Mouse (Mus musculus): Measurements from ENCODE around the gene Prdx2. TPM values are rescaled to one million over a fixed set of nuclear protein-coding genes. Genes with fewer than 3 reads are reported as not detected.

Prdx2 gene
- polyA plus RNA-seq, 1 experiment from 2014 or later = 1,658 TPM

DNA sequence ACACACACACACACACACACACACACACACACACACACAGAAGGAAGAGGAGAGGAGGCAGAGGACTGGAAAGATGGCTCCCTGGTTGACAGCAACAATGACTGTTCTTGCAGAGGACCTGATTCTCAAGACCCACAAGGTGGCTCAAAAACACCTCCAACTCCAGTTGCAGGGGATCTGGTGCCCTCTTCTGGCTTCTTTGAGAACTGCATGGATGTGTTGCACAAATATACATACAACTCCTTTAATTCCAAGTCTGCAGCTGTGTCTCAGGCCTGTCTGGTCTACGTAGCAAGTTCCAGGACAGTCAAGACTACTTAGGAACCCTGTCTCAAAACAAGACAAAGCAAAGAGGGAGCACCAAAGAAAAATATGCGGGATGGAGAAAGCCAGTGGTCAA is 12.6 kb upstream of the Prdx2 start:
- H3K4me1 ChIP-seq (replicated peaks) = no peaks in the 10 kb centered on the region; the same call in 1 of the 2 replicates
- H3K27ac ChIP-seq = no peak overlapping the region
- peaks cover 24% of the 10 kb centered on the region for H3K36me3 ChIP-seq
- H3K9ac ChIP-seq (replicated peaks) = no peak overlapping the region
- H3K27me3 ChIP-seq = peaks cover 17% of the 10 kb centered on the region
- no peak overlapping the region for H3K4me3 ChIP-seq (replicated peaks)
- WGBS = 51% methylated on average over 2 of the region's 2 CpGs
- 0 out of 2 replicates have a peak, but pooled peaks have one; percentile 40 for ATAC-seq
- H3K4me2 ChIP-seq (replicated peaks) = no peak overlapping the region
- H3K9me3 ChIP-seq = no peaks in the 10 kb centered on the region

DNA sequence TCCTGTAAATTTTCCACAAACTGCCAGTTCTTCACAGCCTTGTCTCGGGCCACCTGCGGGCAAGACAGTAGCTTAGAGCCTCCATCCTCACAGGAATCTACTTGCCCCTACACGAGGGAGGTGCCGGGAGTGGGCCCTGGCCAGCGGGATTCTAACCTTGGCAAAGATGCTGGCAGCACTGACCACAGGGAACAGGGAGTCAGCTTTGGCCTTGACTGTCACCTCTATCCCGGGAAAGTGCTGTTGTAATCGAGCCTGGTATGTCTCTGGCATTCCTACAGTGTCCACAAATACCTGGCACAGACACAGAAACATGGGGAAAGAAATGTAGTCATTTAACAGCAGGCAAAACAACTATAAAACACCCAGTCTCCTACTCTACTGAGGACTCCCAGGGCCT is 9.6 kb upstream of the Prdx2 start:
- no peaks in the 10 kb centered on the region for H3K9me3 ChIP-seq
- no peaks in the 10 kb centered on the region for H3K27me3 ChIP-seq
- H3K4me2 ChIP-seq (replicated peaks) = no peak overlapping the region
- WGBS = 94% methylated on average over 7 of the region's 7 CpGs
- H3K4me1 ChIP-seq (replicated peaks) = peaks cover under 1% of the 10 kb centered on the region
- H3K9ac ChIP-seq (replicated peaks) = 0 out of 2 replicates have a peak overlapping the region, but pooled peaks have one; percentile 20
- H3K27ac ChIP-seq = no peak overlapping the region
- no peak overlapping the region for H3K4me3 ChIP-seq (replicated peaks)
- peaks cover 24% of the 10 kb centered on the region for H3K36me3 ChIP-seq
- ATAC-seq = no peak

DNA sequence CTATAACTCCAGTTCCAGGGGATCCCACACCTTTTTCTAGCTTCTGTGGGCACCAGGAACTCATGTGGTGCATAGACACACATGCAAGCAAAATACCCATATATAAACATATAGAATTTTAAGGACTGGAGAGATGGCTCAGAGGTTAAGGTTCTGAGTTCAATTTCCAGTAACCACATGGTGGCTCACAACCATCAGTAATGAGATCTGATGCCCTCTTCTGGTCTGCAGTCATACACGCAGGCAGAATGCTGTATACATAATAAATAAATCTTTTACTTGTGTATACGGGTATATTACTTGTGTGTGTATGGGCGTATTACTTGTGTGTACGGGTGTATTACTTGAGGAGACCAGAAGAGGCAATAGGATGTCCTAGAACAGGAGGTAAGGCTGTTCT is 5.4 kb upstream of the Prdx2 start:
- Histone ChIP-seq H3K4me1 (replicated peaks) (peaks cover 32% of the 10 kb centered on the region), H3K27ac (no peak overlapping the region), H3K27me3 (no peaks in the 10 kb centered on the region), H3K9ac (replicated peaks) (no peak overlapping the region), H3K36me3 (peaks cover 11% of the 10 kb centered on the region; the same call in 1 of the 2 replicates), H3K9me3 (no peaks in the 10 kb centered on the region), H3K4me2 (replicated peaks) (no peak overlapping the region), H3K4me3 (replicated peaks) (no peak overlapping the region)
- WGBS = 89% methylated on average over 4 of the region's 4 CpGs
- ATAC-seq = no peak

DNA sequence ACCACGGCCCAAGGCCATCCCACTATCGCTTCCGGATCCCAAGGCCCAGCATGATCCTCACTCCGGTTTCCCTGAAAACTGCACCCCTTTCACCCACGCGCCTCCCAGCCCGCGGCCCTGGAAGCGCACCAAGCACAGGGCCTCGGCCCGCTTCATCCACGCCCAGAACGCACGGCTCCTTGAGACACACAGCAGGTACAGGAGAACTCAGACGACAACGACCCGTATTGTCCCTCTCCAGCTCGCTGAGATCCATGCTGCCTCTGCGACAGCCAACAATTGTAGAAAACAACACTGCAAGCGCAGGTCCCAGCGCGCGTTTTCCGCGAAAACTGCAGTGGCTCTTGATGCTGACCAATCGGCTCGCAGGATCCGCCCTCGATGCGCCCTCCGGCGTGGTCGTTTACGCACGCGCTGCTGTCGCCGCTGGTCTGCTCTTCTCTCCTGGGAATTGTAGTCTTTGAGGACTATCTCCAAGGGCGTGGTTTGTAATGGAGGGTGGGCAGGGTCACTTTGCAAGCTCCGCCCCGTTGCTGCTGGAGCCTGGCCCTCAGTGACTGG is 3.6 kb upstream of the Prdx2 start:
- Histone ChIP-seq H3K4me2 (replicated peaks) (peak overlapping the region; percentile 92), H3K36me3 (0 out of 2 replicates have a peak, but pooled peaks cover 5% of the 10 kb centered on the region), H3K27ac (peak overlapping the region; percentile 56), H3K27me3 (no peaks in the 10 kb centered on the region), H3K9me3 (no peaks in the 10 kb centered on the region), H3K9ac (replicated peaks) (peak overlapping the region; percentile 76), H3K4me1 (replicated peaks) (peaks cover 38% of the 10 kb centered on the region), H3K4me3 (replicated peaks) (peak overlapping the region; percentile 68)
- peak; percentile 77 for ATAC-seq
- under 1% methylated on average over 41 of the region's 41 CpGs for WGBS

DNA sequence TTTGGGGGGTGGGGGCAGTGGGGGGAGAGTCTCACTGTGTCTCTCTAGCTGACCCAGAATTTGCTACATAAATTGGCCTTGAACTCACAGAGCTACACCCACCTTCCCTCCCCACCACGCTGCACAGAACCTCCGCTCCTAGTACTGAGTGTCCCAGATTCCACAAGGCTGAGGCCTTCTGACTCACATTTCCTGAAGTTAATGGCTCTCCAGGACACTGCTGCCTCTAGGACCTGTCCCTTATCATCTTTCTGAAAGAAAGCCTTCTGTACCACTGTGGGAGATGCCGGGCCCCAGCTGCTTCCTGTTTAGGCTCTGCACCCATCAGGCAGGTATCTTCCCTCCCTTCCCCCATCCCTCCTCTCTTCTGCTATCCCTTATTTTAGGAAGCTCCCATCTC is 2.8 kb upstream of the Prdx2 start:
- peak overlapping the region; percentile 92; the same call in 1 of the 2 replicates for H3K4me2 ChIP-seq (replicated peaks)
- no peaks in the 10 kb centered on the region for H3K9me3 ChIP-seq
- H3K27me3 ChIP-seq = no peaks in the 10 kb centered on the region
- no peak for ATAC-seq
- peaks cover 9% of the 10 kb centered on the region for H3K36me3 ChIP-seq
- H3K27ac ChIP-seq = 0 out of 2 replicates have a peak overlapping the region, but pooled peaks have one; percentile 10
- 69% methylated on average over 3 of the region's 3 CpGs for WGBS
- no peak overlapping the region for H3K9ac ChIP-seq (replicated peaks)
- H3K4me3 ChIP-seq (replicated peaks) = peak overlapping the region; percentile 68; the same call in 1 of the 2 replicates
- peaks cover 46% of the 10 kb centered on the region for H3K4me1 ChIP-seq (replicated peaks)

DNA sequence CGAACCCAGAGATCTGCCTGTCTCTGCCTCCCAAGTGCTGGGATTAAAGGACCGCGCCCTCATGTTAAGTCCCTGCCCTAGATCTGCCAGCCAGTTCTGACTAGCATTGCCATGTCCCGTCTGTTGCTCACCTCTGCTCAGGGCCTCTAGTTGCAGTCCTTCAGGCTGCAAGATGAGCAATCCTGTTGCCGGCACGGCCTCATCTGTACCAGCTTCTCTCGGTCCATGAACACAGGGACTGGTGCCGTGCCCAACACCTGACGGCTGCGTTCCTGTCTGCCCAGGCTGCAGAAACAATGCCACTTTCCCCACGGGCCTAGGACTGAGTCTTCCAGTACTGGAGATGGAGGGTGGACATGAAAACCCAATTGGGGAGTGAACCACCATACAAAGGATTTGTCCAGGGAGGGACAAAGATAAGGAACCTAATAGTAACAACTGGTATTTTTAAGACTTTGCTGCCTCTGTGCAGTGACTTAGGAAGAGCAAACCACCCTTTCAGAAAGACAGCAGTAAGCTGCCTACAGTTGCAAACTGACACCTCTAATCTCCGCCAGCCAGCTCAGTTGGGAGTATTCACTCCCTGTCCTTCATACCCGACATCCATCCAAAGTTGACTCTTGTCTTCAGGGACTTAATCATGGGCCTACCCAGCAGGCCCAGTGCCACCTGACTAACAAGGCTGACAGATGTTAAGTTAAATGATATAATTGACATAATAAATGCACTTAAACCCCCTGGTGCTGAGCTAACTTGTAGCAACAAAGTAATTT is 1.7 kb upstream of the Prdx2 start:
- no peak overlapping the region for H3K27ac ChIP-seq
- H3K36me3 ChIP-seq = peaks cover 19% of the 10 kb centered on the region
- H3K4me3 ChIP-seq (replicated peaks) = no peak overlapping the region
- H3K4me2 ChIP-seq (replicated peaks) = no peak overlapping the region; the same call in 1 of the 2 replicates
- peaks cover 54% of the 10 kb centered on the region for H3K4me1 ChIP-seq (replicated peaks)
- 85% methylated on average over 13 of the region's 13 CpGs for WGBS
- H3K9ac ChIP-seq (replicated peaks) = no peak overlapping the region
- no peak for ATAC-seq
- H3K9me3 ChIP-seq = no peaks in the 10 kb centered on the region
- no peaks in the 10 kb centered on the region for H3K27me3 ChIP-seq

DNA sequence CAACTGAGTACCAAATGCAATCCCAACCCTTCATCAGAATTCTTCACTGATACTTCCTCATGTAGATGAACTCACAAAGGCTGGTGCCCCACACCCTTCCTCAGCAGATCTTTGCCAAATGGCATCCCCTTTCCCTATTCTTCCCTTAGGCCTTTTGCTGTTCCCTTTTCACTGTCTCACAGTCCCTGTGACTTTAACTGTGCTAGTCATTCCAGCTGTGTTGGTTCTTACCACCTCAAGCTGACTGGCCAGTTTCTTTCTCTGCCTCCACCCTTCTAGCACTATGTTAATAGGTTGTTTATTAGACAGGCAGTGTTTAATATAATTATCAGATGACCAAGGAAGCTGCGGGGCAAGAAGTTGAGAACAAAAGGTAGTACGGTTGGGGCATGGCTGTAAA is 737 bp upstream of the Prdx2 start:
- H3K9me3 ChIP-seq = no peaks in the 10 kb centered on the region
- H3K4me3 ChIP-seq (replicated peaks) = peak overlapping the region; percentile 77
- H3K4me2 ChIP-seq (replicated peaks) = peak overlapping the region; percentile 88
- H3K4me1 ChIP-seq (replicated peaks) = peaks cover 54% of the 10 kb centered on the region
- H3K36me3 ChIP-seq = peaks cover 28% of the 10 kb centered on the region
- H3K9ac ChIP-seq (replicated peaks) = peak overlapping the region; percentile 96
- H3K27me3 ChIP-seq = no peaks in the 10 kb centered on the region
- WGBS = 30% methylated on average over 2 of the region's 2 CpGs
- no peak for ATAC-seq
- H3K27ac ChIP-seq = peak overlapping the region; percentile 85

DNA sequence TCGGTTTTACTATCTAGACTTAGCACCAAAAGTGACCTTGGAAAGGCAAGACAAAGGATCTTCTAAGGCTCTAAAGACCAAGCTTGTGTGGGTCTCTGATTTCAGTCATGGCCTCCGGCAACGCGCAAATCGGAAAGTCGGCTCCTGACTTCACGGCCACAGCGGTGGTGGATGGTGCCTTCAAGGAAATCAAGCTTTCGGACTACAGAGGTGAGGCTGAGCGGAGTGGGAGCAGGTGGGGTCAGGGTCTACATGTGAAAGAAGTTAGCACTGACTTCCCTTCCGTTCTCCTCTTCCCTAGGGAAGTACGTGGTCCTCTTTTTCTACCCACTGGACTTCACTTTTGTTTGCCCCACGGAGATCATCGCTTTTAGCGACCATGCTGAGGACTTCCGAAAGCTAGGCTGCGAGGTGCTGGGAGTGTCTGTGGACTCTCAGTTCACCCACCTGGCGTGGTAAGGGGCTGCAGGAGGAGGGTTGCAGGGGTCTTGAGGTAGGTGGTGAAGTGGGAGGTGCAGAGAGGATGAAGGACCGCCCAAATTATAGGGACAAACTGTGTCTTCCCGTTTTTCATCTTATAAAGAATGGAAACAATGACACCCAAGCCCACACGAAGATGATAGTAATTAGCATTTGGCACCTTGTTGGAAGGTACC is 876 bp downstream of the Prdx2 start:
- Histone ChIP-seq H3K36me3 (peaks cover 43% of the 10 kb centered on the region), H3K27me3 (no peaks in the 10 kb centered on the region), H3K4me1 (replicated peaks) (peaks cover 57% of the 10 kb centered on the region), H3K9ac (replicated peaks) (peak overlapping the region; percentile 96), H3K4me3 (replicated peaks) (peak overlapping the region; percentile 77), H3K4me2 (replicated peaks) (peak overlapping the region; percentile 88), H3K27ac (peak overlapping the region; percentile 85), H3K9me3 (no peaks in the 10 kb centered on the region)
- WGBS = 9% methylated on average over 21 of the region's 21 CpGs
- no peak for ATAC-seq

DNA sequence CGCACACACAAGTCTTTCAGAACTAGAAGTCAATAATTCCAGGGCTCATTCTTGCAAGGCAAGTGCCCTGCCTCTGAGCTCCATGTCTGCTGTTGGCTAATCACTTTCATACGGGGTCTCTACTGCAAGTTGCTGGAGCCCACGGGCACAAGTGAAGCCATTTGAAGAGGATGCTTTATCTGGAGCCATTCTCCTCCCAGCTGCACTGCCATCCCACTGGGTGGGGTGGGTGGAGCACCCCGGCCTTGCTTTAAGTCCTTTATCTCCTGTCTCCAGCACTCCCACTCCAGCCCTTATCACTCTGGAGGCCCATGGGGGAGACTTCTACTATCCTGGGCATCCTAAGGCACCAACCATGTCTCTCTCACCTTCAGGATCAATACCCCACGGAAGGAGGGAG is 1.5 kb downstream of the Prdx2 start:
- H3K9ac ChIP-seq (replicated peaks) = peak overlapping the region; percentile 96
- no peak for ATAC-seq
- 67% methylated on average over 5 of the region's 5 CpGs for WGBS
- no peaks in the 10 kb centered on the region for H3K9me3 ChIP-seq
- peak overlapping the region; percentile 77 for H3K4me3 ChIP-seq (replicated peaks)
- peak overlapping the region; percentile 88 for H3K4me2 ChIP-seq (replicated peaks)
- no peaks in the 10 kb centered on the region for H3K27me3 ChIP-seq
- peak overlapping the region; percentile 85 for H3K27ac ChIP-seq
- H3K36me3 ChIP-seq = peaks cover 44% of the 10 kb centered on the region
- peaks cover 57% of the 10 kb centered on the region for H3K4me1 ChIP-seq (replicated peaks)

DNA sequence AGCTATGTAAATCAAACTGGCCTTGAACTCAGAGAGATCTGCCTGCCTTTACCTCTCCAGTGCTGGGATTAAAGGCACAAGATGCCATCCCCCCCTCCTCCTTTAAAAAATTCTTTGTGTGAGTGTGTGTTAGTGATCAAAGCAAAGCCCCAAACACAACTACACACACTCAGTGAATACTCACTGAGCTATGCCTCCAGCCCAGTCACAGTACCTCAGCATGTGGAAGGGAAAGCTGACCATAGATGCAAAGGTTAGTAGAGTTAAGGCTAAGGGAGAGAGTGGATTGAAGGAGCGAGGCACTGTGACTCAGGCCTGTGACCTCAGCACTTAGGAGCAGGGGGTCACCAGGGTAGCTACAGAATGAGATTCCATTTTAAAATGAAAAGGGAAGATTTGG is 3.7 kb downstream of the Prdx2 start:
- no peak overlapping the region for H3K9ac ChIP-seq (replicated peaks)
- H3K27ac ChIP-seq = no peak overlapping the region
- H3K9me3 ChIP-seq = no peaks in the 10 kb centered on the region
- H3K4me1 ChIP-seq (replicated peaks) = peaks cover 64% of the 10 kb centered on the region
- H3K27me3 ChIP-seq = peaks cover 13% of the 10 kb centered on the region
- no peak overlapping the region for H3K4me3 ChIP-seq (replicated peaks)
- no peak for ATAC-seq
- no peak overlapping the region for H3K4me2 ChIP-seq (replicated peaks)
- WGBS = 95% methylated on average over 1 of the region's 1 CpGs
- peaks cover 44% of the 10 kb centered on the region for H3K36me3 ChIP-seq

DNA sequence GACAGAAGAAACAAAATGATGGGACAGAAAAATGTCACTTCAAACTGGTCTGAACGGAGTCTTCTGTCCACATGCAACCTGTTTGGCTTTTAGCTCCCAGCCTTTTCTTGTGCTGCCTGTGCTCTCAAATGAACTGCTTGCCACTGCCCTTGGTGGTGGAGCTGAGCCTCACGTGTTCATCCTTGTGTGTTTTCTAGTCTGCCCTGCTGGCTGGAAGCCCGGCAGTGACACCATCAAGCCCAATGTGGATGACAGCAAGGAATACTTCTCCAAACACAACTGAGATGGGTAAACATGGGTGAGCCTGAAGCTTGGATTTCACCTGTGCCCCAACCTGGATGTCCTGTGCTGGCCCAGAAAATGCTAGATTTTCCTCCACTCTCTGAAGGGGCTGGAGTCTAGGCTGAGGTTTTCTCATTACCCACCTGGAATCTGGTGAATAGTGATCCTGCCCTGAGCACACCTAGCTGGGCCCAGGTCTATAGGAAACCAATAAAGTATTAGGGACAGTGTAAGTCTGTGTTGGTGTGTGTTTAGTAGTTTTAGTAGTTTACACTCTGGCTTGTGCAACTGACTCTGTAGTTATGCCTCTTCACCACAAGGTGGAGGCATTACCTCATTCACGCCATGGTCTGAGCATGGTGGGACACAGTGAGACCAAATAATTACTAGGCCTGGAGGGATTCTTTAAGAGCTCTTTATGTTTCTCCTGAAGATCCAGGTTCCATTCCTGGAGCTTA is 4.6 kb downstream of the Prdx2 start:
- WGBS = 66% methylated on average over 4 of the region's 4 CpGs
- Histone ChIP-seq H3K27ac (no peak overlapping the region), H3K9ac (replicated peaks) (no peak overlapping the region), H3K27me3 (peaks cover 21% of the 10 kb centered on the region), H3K4me2 (replicated peaks) (no peak overlapping the region), H3K4me3 (replicated peaks) (no peak overlapping the region), H3K36me3 (peaks cover 44% of the 10 kb centered on the region), H3K4me1 (replicated peaks) (peaks cover 65% of the 10 kb centered on the region), H3K9me3 (no peaks in the 10 kb centered on the region)
- ATAC-seq = no peak

All from midbrain, embryonic 13.5 days (tissue).